In genomic region chr4:137917591-137917990, GRCm38 (mm10) we compare ENCODE assay signal across 12 mouse cellular contexts. TPM values are rescaled to one million over a fixed set of nuclear protein-coding genes. Genes with fewer than 3 reads are reported as not detected.
DNase-seq lines count a peak whose midpoint lies in the region; ATAC-seq lines count a peak whose summit lies in the region.
"Had no signal": no experiment of that assay in that cellular context is flagged by ENCODE, and none has a peak within 500 bp of the region (broad histone marks: within the 10 kb centered on the region; RNA-seq: fewer than 3 reads in every experiment).

No protein-coding gene starts in this region.

- H3K27ac ChIP-seq in forebrain, embryonic 10.5 days: peak overlapping the region; percentile 84
- no peak overlapping the region for H3K27ac ChIP-seq in forebrain, embryonic 15.5 days (replicated peaks)
- peak overlapping the region; percentile 74 for H3K27ac ChIP-seq in kidney, embryonic 15.5 days
- H3K27ac ChIP-seq in embryonic facial prominence, embryonic 11.5 days (replicated peaks; ENCODE audit: low read depth, low read length): 0 out of 2 replicates have a peak overlapping the region, but pooled peaks have one; percentile 25
- peak overlapping the region; percentile 66 for H3K27ac ChIP-seq in limb, embryonic 12.5 days
- H3K27ac ChIP-seq: liver, embryonic 13.5 days had no signal

- peaks cover 47% of the 10 kb centered on the region for H3K27me3 ChIP-seq in forebrain, embryonic 10.5 days (ENCODE audit: poor library complexity, severe bottlenecking)
- peaks cover 7% of the 10 kb centered on the region; the same call in 1 of the 2 replicates for H3K27me3 ChIP-seq in forebrain, embryonic 15.5 days
- H3K27me3 ChIP-seq in kidney, embryonic 15.5 days: no peaks in the 10 kb centered on the region
- H3K27me3 ChIP-seq in embryonic facial prominence, embryonic 11.5 days (ENCODE audit: control insufficient read depth, insufficient read depth, low read length): no peaks in the 10 kb centered on the region
- H3K27me3 ChIP-seq in limb, embryonic 12.5 days: no peaks in the 10 kb centered on the region

- no peak overlapping the region for H3K4me3 ChIP-seq in forebrain, embryonic 10.5 days
- H3K4me3 ChIP-seq in forebrain, embryonic 15.5 days: no peak overlapping the region
- H3K4me3 ChIP-seq in kidney, embryonic 15.5 days (replicated peaks): no peak overlapping the region
- H3K4me3 ChIP-seq in embryonic facial prominence, embryonic 11.5 days (ENCODE audit: low read depth, low read length): no peak overlapping the region
- no peak overlapping the region for H3K4me3 ChIP-seq in limb, embryonic 12.5 days (replicated peaks)
- H3K4me3 ChIP-seq: liver, embryonic 13.5 days had no signal

- H3K9ac ChIP-seq in forebrain, embryonic 15.5 days (replicated peaks): no peak overlapping the region
- H3K9ac ChIP-seq in kidney, embryonic 15.5 days: no peak overlapping the region
- H3K9ac ChIP-seq in embryonic facial prominence, embryonic 11.5 days (replicated peaks; ENCODE audit: low read length): no peak overlapping the region
- 0 out of 2 replicates have a peak overlapping the region, but pooled peaks have one; percentile 27 for H3K9ac ChIP-seq in limb, embryonic 12.5 days (replicated peaks)
- H3K9ac ChIP-seq: liver, embryonic 13.5 days had no signal

- ATAC-seq in forebrain, embryonic 15.5 days (replicated peaks): no peak
- no peak for ATAC-seq in kidney, embryonic 15.5 days (replicated peaks; ENCODE audit: low FRiP score)
- no peak for ATAC-seq in embryonic facial prominence, embryonic 11.5 days (replicated peaks; ENCODE audit: insufficient number of reproducible peaks, low FRiP score, low TSS enrichment, low read depth)
- no peak for ATAC-seq in limb, embryonic 12.5 days (ENCODE audit: insufficient number of reproducible peaks, insufficient read depth, low FRiP score, low TSS enrichment, low read depth)

- 66% methylated on average over 6 of the region's 6 CpGs for WGBS in forebrain, embryonic 10.5 days
- WGBS in forebrain, embryonic 15.5 days: 24% methylated on average over 6 of the region's 6 CpGs
- WGBS in kidney, embryonic 15.5 days: 55% methylated on average over 6 of the region's 6 CpGs
- 57% methylated on average over 6 of the region's 6 CpGs for WGBS in embryonic facial prominence, embryonic 11.5 days
- WGBS in limb, embryonic 12.5 days: 44% methylated on average over 6 of the region's 6 CpGs

- H3K9me3 ChIP-seq in forebrain, embryonic 10.5 days: no peaks in the 10 kb centered on the region
- no peaks in the 10 kb centered on the region for H3K9me3 ChIP-seq in forebrain, embryonic 15.5 days
- H3K9me3 ChIP-seq in kidney, embryonic 15.5 days (replicated peaks): no peaks in the 10 kb centered on the region
- no peaks in the 10 kb centered on the region for H3K9me3 ChIP-seq in embryonic facial prominence, embryonic 11.5 days (replicated peaks; ENCODE audit: control insufficient read depth, low read length)
- no peaks in the 10 kb centered on the region for H3K9me3 ChIP-seq in limb, embryonic 12.5 days
- H3K9me3 ChIP-seq: liver, embryonic 13.5 days had no signal

- H3K4me1 ChIP-seq in forebrain, embryonic 10.5 days: peaks cover 71% of the 10 kb centered on the region
- peaks cover 51% of the 10 kb centered on the region for H3K4me1 ChIP-seq in forebrain, embryonic 15.5 days
- peaks cover 76% of the 10 kb centered on the region for H3K4me1 ChIP-seq in kidney, embryonic 15.5 days
- peaks cover 20% of the 10 kb centered on the region for H3K4me1 ChIP-seq in embryonic facial prominence, embryonic 11.5 days (ENCODE audit: control insufficient read depth, insufficient read depth, low read length)
- peaks cover 64% of the 10 kb centered on the region for H3K4me1 ChIP-seq in limb, embryonic 12.5 days (replicated peaks)

- peaks cover 6% of the 10 kb centered on the region for H3K36me3 ChIP-seq in forebrain, embryonic 10.5 days (replicated peaks)
- H3K36me3 ChIP-seq in forebrain, embryonic 15.5 days: no peaks in the 10 kb centered on the region
- H3K36me3 ChIP-seq in kidney, embryonic 15.5 days: peaks cover 4% of the 10 kb centered on the region; the same call in 1 of the 2 replicates
- no peaks in the 10 kb centered on the region; the same call in 1 of the 2 replicates for H3K36me3 ChIP-seq in embryonic facial prominence, embryonic 11.5 days (replicated peaks; ENCODE audit: control insufficient read depth, insufficient read depth, low read depth, low read length)
- peaks cover 7% of the 10 kb centered on the region; the same call in 1 of the 2 replicates for H3K36me3 ChIP-seq in limb, embryonic 12.5 days

- DNase-seq in forebrain, embryonic 10.5 days (ENCODE audit: extremely low spot score, low spot score): no peak
- DNase-seq in kidney, adult 9 months: no peak
- peak; percentile 54 for DNase-seq in embryonic facial prominence, embryonic 11.5 days (ENCODE audit: low spot score)
- no peak for DNase-seq in right cerebral cortex, postnatal 4 days
- no peak for DNase-seq in thymus, postnatal 4 days
- DNase-seq: adrenal gland, postnatal 10 days; cerebellum, adult 11-12 months; layer of hippocampus, adult 9-11 months; liver, embryonic 13.5 days had no signal

- no peak overlapping the region for H3K4me2 ChIP-seq in forebrain, embryonic 15.5 days (replicated peaks)
- peak overlapping the region; percentile 7; the same call in 1 of the 2 replicates for H3K4me2 ChIP-seq in kidney, embryonic 15.5 days
- no peak overlapping the region for H3K4me2 ChIP-seq in embryonic facial prominence, embryonic 11.5 days (ENCODE audit: low read depth, low read length)
- no peak overlapping the region; the same call in 1 of the 2 replicates for H3K4me2 ChIP-seq in limb, embryonic 12.5 days
- H3K4me2 ChIP-seq: liver, embryonic 13.5 days had no signal

RNA-seq across cellular contexts. Expression of gene Ece1, which starts 55.6 kb away (rescaled TPM):
- polyA plus RNA-seq in forebrain, embryonic 10.5 days (2016; fragmentation: Nextera tagmentation; extraction: Ambion mirVana): 27.5 and 28.6 TPM in 2 replicates
- polyA plus RNA-seq in forebrain, embryonic 15.5 days (2015; fragmentation: Nextera tagmentation; extraction: Ambion mirVana): 10.1 and 11.2 TPM in 2 replicates
- polyA plus RNA-seq in kidney, embryonic 15.5 days (2015; fragmentation: Nextera tagmentation; extraction: Ambion mirVana): 53.7 and 58.5 TPM in 2 replicates
- polyA plus RNA-seq in embryonic facial prominence, embryonic 11.5 days (2014; fragmentation: Nextera tagmentation; extraction: Ambion mirVana): 32.2 and 38.0 TPM in 2 replicates
- 23.9 and 24.5 TPM in 2 replicates for polyA plus RNA-seq in limb, embryonic 12.5 days (2016; fragmentation: Nextera tagmentation; extraction: Ambion mirVana)
